Mouse (Mus musculus) cerebellum, postnatal 36 days (tissue): ENCODE results near the gene Akr1e1.
A peak's percentile ranks its signal among the peaks of the same experiment; 100 is the strongest.
"Not testable (repeated sequence)": the region's sequence is repeated elsewhere in the genome, so short reads cannot be mapped to it uniquely, and the experiment has no call there.

Source experiments
- DNase-seq, 2 experiments: peaks; one replicate each; pipeline ENCODE4 v3.0.0; 2021 to 2022; ENCODE audit warnings: mixed read lengths in 2 of 2

Gene Akr1e1

GRCm38 (mm10) chr13:4608961-4609409 lies at the start of gene Akr1e1:
Gene Akr1e1 (minus strand): TSS chr13:4609174.
- peak; percentile 86 to 90 for DNase-seq

GRCm38 (mm10) chr13:4658346-4658745 lies 49.4 kb upstream of the Akr1e1 start:
- no peak for DNase-seq

GRCm38 (mm10) chr13:4656277-4657146 lies 47.5 kb upstream of the Akr1e1 start:
- DNase-seq = no peak

- no peak for DNase-seq
Observed at GRCm38 (mm10) chr13:4650190-4650589, 41.2 kb upstream of the Akr1e1 start.

GRCm38 (mm10) chr13:4645248-4645647 lies 36.3 kb upstream of the Akr1e1 start:
- no peak for DNase-seq

GRCm38 (mm10) chr13:4610902-4611301 lies 1.9 kb upstream of the Akr1e1 start:
- no peak for DNase-seq

GRCm38 (mm10) chr13:4608530-4608929 lies 444 bp downstream of the Akr1e1 start:
- no peak for DNase-seq

GRCm38 (mm10) chr13:4606821-4607220 lies 2.2 kb downstream of the Akr1e1 start:
- DNase-seq = no peak

- not testable (repeated sequence) for DNase-seq
Observed at GRCm38 (mm10) chr13:4603431-4603830, 5.5 kb downstream of the Akr1e1 start.

- DNase-seq = no peak
Observed at GRCm38 (mm10) chr13:4576921-4577320, 32.1 kb downstream of the Akr1e1 start.

- no peak for DNase-seq
Observed at GRCm38 (mm10) chr13:4573871-4574270, 35.1 kb downstream of the Akr1e1 start, which contains the start of gene Akr1c21. Gene Akr1c21 (plus strand): TSS chr13:4574075.

GRCm38 (mm10) chr13:4565996-4566395 lies 43.0 kb downstream of the Akr1e1 start:
- no peak for DNase-seq

GRCm38 (mm10) chr13:4560500-4560899 lies 48.5 kb downstream of the Akr1e1 start:
- no peak for DNase-seq

GRCm38 (mm10) chr13:4559143-4559542 lies 49.8 kb downstream of the Akr1e1 start:
- no peak for DNase-seq
